Mouse (Mus musculus) right cerebral cortex, postnatal 10 days (tissue): Measurements from ENCODE around the gene Cdk5rap2.
A peak's percentile ranks its signal among the peaks of the same experiment; 100 is the strongest.

Experiments
- DNase-seq, 2 experiments: peaks; one replicate each; pipeline ENCODE4 v3.0.0; 2021; ENCODE audit warnings: low spot score in 2 of 2

Gene Cdk5rap2

GRCm38 (mm10) chr4:70262850-70263249 is 147.4 kb downstream of the Cdk5rap2 start:
- DNase-seq, result no peak

- no peak for DNase-seq
Measured at GRCm38 (mm10) chr4:70261315-70261714, 148.9 kb downstream of the Cdk5rap2 start.

DNA sequence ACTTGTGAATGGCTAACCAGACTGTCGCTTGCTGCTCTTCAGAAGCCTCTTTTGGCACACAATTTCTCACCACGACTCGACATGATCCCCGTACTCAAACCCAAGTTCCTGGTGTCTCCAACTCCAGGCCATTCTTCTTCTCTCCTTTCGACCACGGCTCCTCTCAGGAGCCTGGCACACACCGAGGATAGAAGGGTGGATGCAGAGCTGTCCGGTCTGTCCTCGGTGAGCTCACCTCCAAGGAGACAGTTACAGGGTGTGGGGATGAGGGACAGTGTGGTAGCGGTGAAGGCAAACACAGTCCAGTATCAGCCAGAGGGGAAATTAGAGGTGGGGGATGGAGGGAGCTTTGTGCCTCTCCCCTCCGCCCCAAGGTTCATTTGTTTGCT is 149.8 kb downstream of the Cdk5rap2 start:
- DNase-seq, result no peak

DNA sequence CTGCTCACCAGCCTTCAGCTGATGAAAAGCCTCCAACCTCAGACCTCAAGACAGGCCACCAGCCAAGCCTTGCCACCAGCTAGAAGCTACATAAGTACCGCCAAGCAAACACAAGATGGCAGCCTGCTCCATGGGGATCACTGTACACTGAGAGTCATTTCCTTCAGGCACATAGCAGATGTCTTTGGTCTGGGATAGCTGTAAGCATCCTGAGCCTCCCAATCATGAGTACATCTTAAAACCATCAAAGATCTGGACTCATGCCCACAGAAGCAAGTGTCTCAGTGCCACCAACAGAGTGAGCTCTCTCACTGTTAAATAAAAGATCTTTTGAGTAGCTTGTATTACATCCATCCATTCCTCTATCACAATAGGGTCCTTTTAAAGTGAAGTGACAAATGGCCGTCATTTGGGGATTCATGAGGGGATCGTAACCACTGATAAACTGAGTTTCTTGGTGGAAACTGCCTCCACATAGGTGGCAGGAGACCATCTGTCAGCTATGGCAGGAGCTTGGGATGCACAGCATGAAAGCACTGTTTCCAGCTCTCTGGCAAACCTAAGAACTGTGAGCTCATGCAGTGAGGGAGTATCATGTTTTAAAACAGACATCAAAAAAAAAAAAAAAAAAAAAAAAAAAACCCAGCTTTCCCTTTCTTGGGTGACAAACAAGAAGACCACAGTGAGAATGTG is 150.4 kb downstream of the Cdk5rap2 start:
- peak; percentile 58 to 73 for DNase-seq

DNA sequence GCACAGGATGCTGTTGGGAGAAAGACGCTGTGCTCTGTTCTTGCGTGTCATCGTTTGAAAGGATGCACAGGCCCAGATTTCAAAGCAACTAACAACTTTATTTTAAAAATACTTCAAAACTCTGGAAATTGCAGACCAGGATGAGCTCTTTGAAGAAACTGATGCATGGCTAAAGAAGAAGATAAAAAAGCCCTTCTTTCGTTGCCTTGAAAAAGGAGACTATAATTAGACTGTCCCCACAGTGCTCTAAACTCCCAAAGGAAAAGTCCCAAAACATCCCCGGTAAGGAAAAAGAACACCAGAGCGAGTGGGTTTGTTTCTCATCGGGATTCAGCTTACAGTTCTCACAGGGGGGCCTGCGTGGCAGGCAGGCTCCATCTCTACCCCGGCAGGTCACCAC is 151.4 kb downstream of the Cdk5rap2 start:
- no peak for DNase-seq

DNA sequence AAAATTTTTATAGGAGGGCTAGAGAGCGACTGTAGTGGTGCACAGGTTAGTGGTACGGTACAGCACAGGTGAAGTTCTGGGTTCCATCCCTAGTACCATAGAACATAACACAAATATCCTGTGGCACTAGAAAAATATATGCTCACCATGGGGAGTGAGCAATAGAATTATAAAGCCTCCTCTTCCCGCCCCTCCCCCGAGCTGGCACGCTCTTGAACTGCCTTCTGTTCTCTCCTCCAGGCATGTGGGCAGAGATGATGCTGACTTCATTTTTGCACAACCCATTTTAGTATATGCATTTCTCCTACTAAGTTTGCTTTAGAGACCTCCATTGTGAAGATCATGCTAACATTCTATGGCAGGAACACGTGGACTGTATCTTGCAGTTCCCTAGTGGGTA is 152.0 kb downstream of the Cdk5rap2 start:
- DNase-seq, result peak; percentile 91 to 92

DNA sequence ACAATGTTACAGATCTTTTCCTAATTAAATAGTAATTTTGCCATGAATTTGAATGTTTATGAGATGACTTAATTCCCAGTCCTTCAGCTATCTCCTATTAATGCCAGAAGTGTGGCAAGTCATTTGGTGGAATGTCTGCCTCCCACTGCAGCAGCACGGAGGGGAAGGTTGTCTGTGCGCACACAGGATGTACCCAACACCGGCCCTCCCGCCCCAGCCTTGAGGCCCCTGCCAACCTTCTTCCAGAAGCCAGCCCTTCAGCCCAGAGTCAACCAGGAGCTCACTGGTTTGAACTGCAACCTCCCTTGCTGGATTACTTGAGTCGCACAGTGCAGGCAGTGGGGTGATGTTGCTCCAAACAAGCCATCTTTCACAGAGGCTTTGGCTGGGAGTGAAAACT is 158.5 kb downstream of the Cdk5rap2 start:
- no peak for DNase-seq

DNA sequence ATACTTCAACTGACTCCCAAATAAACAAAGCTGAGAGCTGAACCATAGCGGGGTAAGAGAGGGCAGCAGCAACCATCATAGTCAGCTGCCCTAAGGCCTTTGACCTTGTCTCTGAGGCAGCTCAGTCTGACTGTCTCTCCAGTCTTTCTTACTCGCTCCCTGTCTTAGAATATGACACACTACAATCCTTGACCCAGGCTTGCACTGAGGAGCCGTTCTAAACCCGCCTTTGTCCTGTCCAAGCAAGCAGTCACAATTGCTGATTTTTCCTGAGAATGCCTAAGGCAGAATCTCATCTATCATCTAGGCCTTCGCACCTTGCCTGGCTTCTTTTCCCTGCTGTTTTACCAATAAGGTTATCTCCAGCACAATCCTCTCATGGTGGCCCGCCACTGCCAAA is 164.5 kb downstream of the Cdk5rap2 start:
- DNase-seq, result no peak

GRCm38 (mm10) chr4:70243561-70244120 is 166.6 kb downstream of the Cdk5rap2 start:
- no peak for DNase-seq

DNA sequence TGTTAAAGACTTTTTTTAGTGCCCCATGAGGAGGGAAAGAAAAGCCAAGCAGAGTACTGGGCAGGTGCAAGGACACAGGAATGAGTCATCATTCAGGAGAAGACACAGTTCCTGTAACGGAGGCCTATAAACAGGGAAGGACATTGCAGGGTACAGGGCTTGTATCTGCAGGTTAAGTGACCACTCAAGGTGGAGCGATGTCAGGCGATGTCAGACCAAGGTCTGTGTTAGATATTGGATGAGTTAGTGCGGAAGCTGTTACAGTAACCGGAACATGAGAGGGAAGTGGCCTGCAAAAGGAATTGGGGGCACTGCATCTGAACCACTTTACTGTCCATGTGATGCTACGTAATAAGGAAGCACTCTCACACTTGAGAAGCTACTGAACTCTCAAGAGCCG is 170.5 kb downstream of the Cdk5rap2 start:
- no peak for DNase-seq

DNA sequence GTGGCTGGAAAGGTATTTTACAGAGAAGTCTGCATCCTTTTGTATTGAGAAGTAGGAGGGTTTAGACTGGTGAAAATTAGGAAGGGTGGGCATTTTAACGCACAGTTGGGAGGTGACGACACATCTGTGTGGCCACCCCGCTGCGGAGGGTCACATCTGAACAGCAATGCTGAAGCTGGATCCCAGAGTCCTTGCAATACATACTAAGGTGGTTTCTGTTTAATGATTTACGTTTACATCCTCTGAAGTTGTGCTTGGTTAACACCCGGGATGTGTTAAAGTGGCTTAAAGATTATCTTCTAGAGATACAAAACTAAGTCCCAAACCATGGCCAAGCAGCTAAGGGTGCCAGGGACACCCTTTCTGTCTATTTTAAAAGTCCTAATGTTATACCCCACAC is 171.4 kb downstream of the Cdk5rap2 start:
- DNase-seq, result no peak

- DNase-seq, result no peak
Measured at GRCm38 (mm10) chr4:70232383-70232782, 177.9 kb downstream of the Cdk5rap2 start.

DNA sequence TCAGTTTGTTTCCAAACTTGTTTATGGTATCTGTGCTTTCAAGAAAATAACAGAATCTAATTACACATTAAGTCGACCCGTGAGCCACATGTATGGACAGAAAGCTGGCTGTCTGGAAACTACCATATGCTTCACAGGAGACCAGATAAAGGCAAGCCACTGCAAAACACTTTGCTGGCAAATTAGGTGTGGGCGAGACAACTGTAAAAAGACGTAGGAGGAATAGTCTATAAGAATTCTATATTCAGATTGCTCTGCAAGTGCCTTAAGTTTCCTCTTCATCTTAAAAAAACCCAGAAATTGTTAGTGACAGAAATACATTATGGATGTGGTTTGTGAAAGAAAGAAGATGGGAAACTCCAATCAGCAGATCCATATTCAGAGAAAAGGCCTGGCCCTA is 180.4 kb downstream of the Cdk5rap2 start:
- DNase-seq, result peak; percentile 66 to 80

GRCm38 (mm10) chr4:70228350-70228749 is 181.9 kb downstream of the Cdk5rap2 start:
- DNase-seq, result peak in 1 of 2 experiments; percentile 4

DNA sequence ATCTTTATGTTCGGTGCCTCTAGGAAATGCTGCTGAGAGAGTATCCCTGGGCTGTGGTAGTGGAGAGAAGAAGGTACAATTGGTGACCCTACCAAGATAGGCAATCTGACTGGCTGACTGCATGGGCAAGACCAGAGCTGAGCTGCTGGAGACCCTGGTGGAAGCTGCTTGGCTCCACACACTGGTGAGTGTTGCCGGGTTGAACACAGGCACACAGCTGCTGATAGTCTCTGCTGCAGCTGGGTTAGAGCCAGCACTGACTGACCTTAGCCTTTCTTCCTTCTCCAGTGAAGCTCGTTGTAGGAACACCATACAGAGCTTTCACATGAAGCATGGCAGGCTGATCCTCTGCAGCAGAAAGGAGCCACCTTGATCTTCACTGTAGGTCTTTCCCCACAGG is 182.6 kb downstream of the Cdk5rap2 start:
- no peak for DNase-seq

DNA sequence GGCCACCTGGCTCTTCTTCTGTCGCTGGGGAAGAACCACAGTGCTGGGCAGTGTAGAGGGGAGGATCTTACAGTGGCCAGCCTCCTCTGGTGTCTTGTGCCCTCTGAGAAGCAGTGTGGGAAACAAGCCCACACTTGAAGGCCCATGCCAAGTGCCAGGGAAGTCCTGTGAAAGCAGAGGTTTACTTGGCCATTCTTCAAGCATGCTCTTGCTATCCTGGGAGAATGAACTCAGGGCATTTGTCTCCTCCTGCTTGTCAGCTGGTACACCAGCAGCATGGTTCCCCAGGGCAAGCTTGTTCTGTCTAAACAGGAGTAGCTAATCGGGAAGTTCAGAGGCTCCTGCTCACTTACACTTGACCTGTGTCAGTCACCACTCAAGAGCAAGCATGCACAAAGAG is 185.7 kb downstream of the Cdk5rap2 start:
- DNase-seq, result no peak

DNA sequence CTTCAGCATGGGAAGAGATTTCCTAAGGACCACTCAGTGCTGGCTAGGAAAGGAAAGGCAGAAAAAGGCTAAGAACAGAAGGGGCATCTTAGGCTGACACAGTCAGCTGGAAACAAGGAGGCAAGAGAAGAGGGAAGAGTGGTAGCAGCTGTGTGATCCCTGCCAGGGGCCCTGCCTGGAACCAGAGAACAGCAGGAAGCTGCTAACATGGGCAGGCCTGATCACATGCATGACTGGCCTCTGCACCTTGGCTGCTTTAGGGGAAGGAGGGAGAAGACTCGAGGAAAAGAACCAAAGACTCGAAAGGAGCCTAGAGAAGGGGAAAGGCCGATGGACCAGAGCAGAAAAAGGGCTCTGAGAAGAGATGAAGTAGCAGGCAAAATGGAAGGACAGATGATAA is 188.4 kb downstream of the Cdk5rap2 start:
- no peak for DNase-seq

DNA sequence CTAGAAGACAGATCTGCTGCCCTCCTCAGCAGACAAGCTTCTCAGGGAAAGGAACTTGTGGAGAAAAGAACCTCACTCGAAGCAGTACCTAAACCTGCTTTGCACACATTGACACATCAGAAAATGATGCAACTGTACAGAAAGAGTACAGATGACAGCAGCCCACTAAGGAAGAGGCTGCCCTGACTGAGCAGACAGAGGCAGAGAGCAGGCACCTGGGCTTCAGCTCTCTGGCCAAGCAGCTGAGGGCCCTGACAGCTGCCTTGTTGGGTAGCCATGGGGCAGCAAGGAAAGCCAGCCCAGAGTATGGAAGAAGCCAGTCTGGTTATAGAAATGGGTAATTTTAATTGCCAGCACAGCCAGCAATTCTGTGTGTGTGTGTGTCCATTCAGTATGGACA is 188.9 kb downstream of the Cdk5rap2 start:
- DNase-seq, result no peak

DNA sequence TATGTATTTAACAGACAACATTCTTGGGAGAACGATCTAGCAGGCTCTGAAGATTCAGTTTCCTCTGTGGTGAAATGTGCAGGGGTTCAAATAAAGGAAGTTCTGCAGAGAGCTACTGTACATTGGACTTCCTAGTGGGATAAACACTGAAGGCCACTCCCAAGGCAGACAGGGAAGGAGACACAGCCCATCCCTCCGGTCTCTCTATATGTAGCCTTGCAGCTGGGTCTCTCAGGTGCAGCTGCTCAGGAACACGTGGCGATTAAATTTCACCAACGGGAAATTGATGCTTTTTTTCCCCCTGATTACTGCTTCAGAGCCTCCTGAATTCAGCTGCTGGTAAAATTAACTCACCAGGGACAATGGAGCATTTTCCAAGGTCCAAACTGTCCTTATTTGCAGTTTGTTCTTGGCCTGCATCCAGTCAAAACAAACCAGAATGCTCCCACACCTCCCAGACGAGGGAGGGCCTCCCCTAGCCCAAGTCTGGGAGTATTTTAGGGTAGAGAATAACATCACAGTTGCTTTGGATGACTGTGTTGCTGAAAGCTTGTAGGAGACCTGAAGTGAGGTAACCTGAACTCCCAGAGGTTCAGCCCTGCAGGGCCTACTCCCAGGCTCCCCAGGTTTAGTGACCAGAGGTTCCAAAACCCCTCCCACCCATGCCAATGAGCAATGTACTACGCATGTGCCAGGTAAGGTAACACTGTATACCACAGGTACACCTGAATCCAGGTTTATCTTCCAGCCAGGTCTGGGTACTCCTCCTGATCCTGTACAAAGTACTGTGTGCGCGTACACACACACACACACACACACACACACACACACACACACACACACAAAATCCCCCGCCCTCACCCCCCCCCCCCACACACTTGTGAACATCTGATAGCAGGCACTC is 189.7 kb downstream of the Cdk5rap2 start:
- DNase-seq, result peak in 1 of 2 experiments; percentile 44

- DNase-seq, result peak in 1 of 2 experiments; percentile 42
Measured at GRCm38 (mm10) chr4:70219776-70220175, 190.5 kb downstream of the Cdk5rap2 start.

DNA sequence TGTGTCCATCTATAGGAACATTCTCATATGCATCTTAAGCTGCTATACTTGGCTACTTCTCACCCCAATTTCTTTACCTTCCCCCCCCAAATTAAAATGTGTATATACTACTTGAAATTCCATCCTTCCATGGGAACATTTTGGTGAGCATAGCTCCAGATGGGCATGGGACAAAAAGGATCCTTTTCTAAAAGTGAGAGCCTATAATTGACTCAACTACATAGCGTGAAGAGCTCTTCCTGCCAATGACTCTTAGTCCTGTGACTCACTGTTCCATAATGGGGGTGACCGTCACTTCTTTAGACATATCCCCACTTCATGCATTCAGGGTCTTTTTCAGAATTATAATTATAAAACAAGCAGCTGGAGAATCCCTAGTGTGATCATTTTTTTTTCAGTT is 224.3 kb downstream of the Cdk5rap2 start:
- peak in 1 of 2 experiments; percentile 67 for DNase-seq
